Mouse (Mus musculus) midbrain, embryonic 14.5 days (tissue): Measurements from ENCODE around the gene Sppl2b. TPM values are rescaled to one million over a fixed set of nuclear protein-coding genes. Genes with fewer than 3 reads are reported as not detected.

Source experiments
- ATAC-seq: fragments of 200-750 bp; cut with Nextera tagmentation; 2 replicates; pipeline ENCODE4 v1.8.0; 2017; ENCODE audit warnings: moderate number of reproducible peaks, moderate library complexity; ENCODE audit not compliant: low FRiP score, low TSS enrichment
- DNase-seq: peaks from one replicate; pipeline ENCODE4 v3.0.0-alpha.2; 2015
- H3K27ac ChIP-seq: fragments of 300-500 bp; sonication (generic); replicated peaks from 2 replicates; pipeline ENCODE4 v1.5.1; 2014; ENCODE audit warnings: mild to moderate bottlenecking, low read depth, low read length, moderate library complexity
- H3K27me3 ChIP-seq: fragments of 300-500 bp; sonication (generic); 2 replicates; pipeline ENCODE4 v1.6.1; 2014; ENCODE audit warnings: low read length, control low read depth, mixed read lengths; ENCODE audit not compliant: control insufficient read depth, insufficient read depth
- H3K36me3 ChIP-seq: fragments of 300-500 bp; sonication (generic); 2 replicates; pipeline ENCODE4 v1.6.1; 2014; ENCODE audit warnings: low read length, control low read depth; ENCODE audit not compliant: control insufficient read depth, insufficient read depth
- H3K4me1 ChIP-seq: fragments of 300-500 bp; sonication (generic); 2 replicates; pipeline ENCODE4 v1.6.1; 2014; ENCODE audit warnings: mild to moderate bottlenecking, antibody characterized with exemption, low read length, control low read depth; ENCODE audit not compliant: control insufficient read depth, insufficient read depth
- H3K4me2 ChIP-seq: fragments of 300-500 bp; sonication (generic); 2 replicates; pipeline ENCODE4 v1.6.1; 2014; ENCODE audit warnings: mild to moderate bottlenecking, low read length, moderate library complexity
- H3K4me3 ChIP-seq: fragments of 300-500 bp; sonication (generic); replicated peaks from 2 replicates; pipeline ENCODE4 v1.5.1; 2014; ENCODE audit warnings: low read depth, low read length
- H3K9ac ChIP-seq: fragments of 300-500 bp; sonication (generic); replicated peaks from 2 replicates; pipeline ENCODE4 v1.6.1; 2014; ENCODE audit warnings: mild to moderate bottlenecking, low read length, moderate library complexity
- H3K9me3 ChIP-seq: fragments of 300-500 bp; sonication (generic); 2 replicates; pipeline ENCODE4 v1.6.1; 2016; ENCODE audit warnings: low read length, control low read depth, mixed read lengths; ENCODE audit not compliant: control insufficient read depth
- WGBS: fragments of 180-500 bp; shearing (Covaris S2); extraction: QIAGEN DNeasy Blood & Tissue Kit; methylation state at CpG from one replicate; pipeline ENCODE4 v1.1.7; 2014; 5-methylcytosine and 5-hydroxymethylcytosine counted together
- polyA plus RNA-seq: library from polyadenylated mRNA; unstranded; fragments of >200 nt; fragmentation: Nextera tagmentation; extraction: Ambion mirVana; gene quantifications from 2 replicates; pipeline ENCODE4 v1.2.1, GENCODE M21; 2014

Sppl2b gene
- polyA plus RNA-seq, 1 experiment from 2014 or later: 60.5 TPM

GRCm38 (mm10) chr10:80902273-80902940, 47.3 kb downstream of the Sppl2b start:
- no peaks in the 10 kb centered on the region for H3K27me3 ChIP-seq
- H3K9me3 ChIP-seq: no peaks in the 10 kb centered on the region
- no peak for DNase-seq
- no peak overlapping the region for H3K4me2 ChIP-seq
- ATAC-seq: no peak
- peaks cover 7% of the 10 kb centered on the region for H3K4me1 ChIP-seq
- 97% methylated on average over 9 of the region's 9 CpGs for WGBS
- no peak overlapping the region for H3K4me3 ChIP-seq
- H3K36me3 ChIP-seq: peaks cover 63% of the 10 kb centered on the region
- no peak overlapping the region for H3K27ac ChIP-seq
- no peak overlapping the region for H3K9ac ChIP-seq

DNA sequence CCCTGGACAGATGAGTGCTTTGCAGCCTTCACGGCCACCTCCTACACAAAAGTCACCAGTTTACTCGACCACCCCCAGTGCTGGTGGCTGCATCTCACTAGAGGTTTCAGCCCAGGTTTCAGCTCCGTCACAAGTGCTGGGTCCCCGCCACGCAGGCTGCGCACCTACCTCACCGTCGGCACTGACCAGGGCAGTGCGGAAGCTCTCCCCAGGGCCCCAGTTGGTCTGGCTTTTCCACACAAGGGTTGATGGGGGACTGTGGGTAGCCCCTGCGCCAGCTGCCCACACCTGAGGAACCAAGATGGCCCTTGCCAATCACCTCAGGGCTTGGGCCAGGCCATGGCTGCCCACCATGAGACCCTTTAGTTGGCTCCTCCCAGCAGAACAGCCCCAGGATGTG, 48.2 kb downstream of the Sppl2b start:
- Histone ChIP-seq H3K9ac (no peak overlapping the region), H3K27ac (no peak overlapping the region), H3K9me3 (no peaks in the 10 kb centered on the region), H3K27me3 (no peaks in the 10 kb centered on the region), H3K4me2 (no peak overlapping the region), H3K4me3 (no peak overlapping the region), H3K36me3 (peaks cover 67% of the 10 kb centered on the region), H3K4me1 (peaks cover 7% of the 10 kb centered on the region)
- ATAC-seq (no peak), DNase-seq (no peak)
- 93% methylated on average over 10 of the region's 10 CpGs for WGBS

DNA sequence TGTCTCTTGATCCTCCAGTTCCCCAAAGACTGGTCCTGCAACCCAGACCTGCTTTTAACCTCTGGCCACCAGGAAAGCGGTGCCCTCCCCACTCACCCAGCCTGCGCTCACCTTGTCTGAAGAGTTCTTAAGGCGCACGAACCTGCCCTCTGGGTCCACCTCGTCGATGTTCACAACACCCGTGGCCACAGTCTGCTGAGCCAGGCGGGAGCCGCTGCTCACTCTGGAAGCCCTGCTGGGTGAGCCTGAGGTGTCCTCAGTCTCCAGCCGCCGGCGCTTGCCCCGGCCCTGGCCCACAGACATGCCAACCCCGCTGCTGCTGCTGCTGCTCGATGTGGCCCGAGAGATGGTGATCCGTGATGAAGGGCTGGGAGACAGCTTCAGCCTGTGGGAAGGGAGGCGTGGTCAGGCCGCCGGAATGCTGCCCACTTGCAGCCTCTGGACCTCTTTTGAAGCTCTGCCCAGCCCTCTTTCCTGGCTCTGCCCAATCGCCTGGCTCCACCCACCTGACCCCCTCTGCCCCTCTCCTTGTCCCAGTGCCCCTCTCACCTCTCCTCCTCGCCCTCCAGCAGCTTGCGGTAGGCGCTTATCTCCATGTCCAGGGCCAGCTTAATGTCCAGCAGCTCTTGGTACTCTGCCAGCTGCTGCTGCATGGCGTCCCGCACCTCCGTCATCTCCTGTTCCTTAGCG, 49.1 kb downstream of the Sppl2b start:
- Histone ChIP-seq H3K27me3 (no peaks in the 10 kb centered on the region), H3K9ac (no peak overlapping the region), H3K4me1 (peaks cover 7% of the 10 kb centered on the region), H3K36me3 (peaks cover 67% of the 10 kb centered on the region), H3K27ac (no peak overlapping the region), H3K9me3 (no peaks in the 10 kb centered on the region), H3K4me2 (no peak overlapping the region), H3K4me3 (no peak overlapping the region)
- ATAC-seq (no peak), DNase-seq (no peak)
- 91% methylated on average over 28 of the region's 28 CpGs for WGBS

DNA sequence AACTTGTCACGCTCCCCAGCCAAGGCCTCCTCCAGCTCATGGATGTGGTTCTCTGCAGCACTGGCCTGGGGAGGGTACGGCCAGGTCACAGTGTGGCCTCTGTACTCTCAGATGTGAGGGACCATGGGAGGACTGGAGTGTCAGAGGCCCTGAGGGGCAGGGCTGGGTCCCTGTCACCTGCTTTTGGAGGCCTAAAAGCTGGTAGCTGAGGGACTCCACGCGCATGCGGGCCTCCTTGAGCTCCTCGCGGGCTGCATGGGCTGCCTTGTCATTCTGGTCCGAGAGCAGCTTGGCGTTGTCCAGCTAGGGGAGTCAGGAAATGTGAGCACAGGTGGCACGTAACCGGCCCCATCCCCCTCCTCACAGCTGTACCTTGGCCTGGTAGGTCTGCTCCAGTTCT, 49.6 kb downstream of the Sppl2b start:
- Histone ChIP-seq H3K4me1 (peaks cover 3% of the 10 kb centered on the region), H3K9ac (no peak overlapping the region), H3K9me3 (no peaks in the 10 kb centered on the region), H3K36me3 (peaks cover 69% of the 10 kb centered on the region), H3K27me3 (no peaks in the 10 kb centered on the region), H3K27ac (no peak overlapping the region), H3K4me3 (no peak overlapping the region), H3K4me2 (no peak overlapping the region)
- ATAC-seq: no peak
- no peak for DNase-seq
- WGBS: 95% methylated on average over 11 of the region's 11 CpGs

- Histone ChIP-seq H3K27ac (no peak overlapping the region), H3K36me3 (peaks cover 75% of the 10 kb centered on the region), H3K9me3 (no peaks in the 10 kb centered on the region), H3K4me2 (no peak overlapping the region), H3K4me1 (no peaks in the 10 kb centered on the region), H3K4me3 (no peak overlapping the region), H3K9ac (no peak overlapping the region), H3K27me3 (no peaks in the 10 kb centered on the region)
- no peak for DNase-seq
- ATAC-seq: no peak
- WGBS: 93% methylated on average over 22 of the region's 22 CpGs
These were observed 54.5 kb downstream of the Sppl2b start for GRCm38 (mm10) chr10:80909375-80910162.

DNA sequence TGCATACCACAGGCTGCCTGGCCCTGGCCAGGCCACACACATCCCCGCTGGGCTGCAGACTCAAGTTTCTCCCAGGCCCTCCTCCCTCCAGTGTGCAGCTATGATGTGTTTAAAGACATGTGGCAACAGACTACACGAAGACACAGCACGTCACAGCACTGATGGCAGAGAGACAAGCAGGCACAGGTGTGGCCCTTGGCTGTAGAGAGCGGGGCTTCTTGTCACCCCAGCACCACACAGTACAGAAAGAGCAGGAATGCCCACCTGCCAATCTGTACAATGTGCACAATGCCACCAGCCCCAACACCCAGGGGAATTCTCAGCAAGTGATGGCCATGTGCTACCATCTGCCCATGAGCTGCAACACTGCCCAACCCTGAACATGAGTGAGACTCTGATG, 56.3 kb downstream of the Sppl2b start:
- H3K9me3 ChIP-seq: no peaks in the 10 kb centered on the region
- WGBS: 97% methylated on average over 4 of the region's 4 CpGs
- H3K4me3 ChIP-seq: no peak overlapping the region
- no peak overlapping the region for H3K27ac ChIP-seq
- H3K27me3 ChIP-seq: no peaks in the 10 kb centered on the region
- H3K4me1 ChIP-seq: peaks cover 4% of the 10 kb centered on the region; the same call in 1 of the 2 replicates
- H3K4me2 ChIP-seq: no peak overlapping the region
- H3K9ac ChIP-seq: no peak overlapping the region
- DNase-seq (no peak), ATAC-seq (no peak)
- peaks cover 79% of the 10 kb centered on the region for H3K36me3 ChIP-seq

DNA sequence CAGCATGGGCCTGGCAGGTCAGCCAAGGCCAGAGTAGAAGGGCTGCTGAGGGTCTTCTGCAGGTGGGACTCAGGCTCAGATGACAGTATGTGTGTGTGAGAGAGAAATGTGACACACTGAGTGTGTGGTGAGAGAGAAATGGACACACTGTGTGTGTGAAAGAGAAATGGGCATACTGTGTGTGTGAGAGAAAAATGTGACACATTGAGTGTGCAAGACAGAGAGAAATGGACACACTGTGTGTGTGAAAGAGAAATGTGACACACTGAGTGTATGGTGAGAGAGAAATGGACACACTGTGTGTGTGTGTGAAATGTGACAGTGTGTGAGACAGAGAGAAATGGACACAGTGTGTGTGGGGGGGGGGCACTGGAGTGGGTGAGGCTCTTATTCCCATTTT, 56.8 kb downstream of the Sppl2b start:
- Histone ChIP-seq H3K36me3 (peaks cover 79% of the 10 kb centered on the region), H3K27me3 (no peaks in the 10 kb centered on the region), H3K9ac (no peak overlapping the region), H3K4me1 (peaks cover 9% of the 10 kb centered on the region; the same call in 1 of the 2 replicates), H3K27ac (no peak overlapping the region), H3K4me2 (no peak overlapping the region), H3K9me3 (no peaks in the 10 kb centered on the region), H3K4me3 (no peak overlapping the region)
- DNase-seq (no peak), ATAC-seq (no peak)

DNA sequence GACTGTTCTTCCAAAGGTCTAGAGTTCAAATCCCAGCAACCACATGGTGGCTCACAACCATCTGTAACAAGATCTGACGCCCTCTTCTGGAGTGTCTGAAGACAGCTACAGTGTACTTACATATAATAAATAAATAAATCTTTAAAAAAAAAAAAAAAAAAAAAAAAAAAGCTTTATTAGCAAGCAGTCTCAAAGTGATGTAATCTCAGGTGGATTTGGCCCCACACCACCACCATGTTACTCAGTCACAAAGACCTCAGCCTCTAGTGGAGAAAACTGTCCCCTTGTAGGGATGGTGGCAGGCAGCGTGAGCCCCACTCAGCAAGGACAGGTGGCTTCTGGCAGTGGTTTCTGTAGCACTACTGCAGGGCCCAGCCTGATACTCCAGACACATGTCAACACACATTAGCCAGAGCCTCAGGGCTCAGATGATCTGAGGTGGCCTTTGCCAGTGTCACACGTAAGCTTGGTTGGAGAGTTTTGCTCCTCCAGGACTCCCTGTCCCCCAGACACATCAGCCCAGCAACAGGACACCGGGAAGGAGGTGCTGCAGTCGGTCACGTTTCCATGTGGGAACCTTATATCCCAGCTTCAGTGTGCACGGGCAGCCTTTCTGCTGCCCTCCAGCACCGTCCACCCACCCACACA, 58.4 kb downstream of the Sppl2b start:
- no peak for DNase-seq
- H3K27ac ChIP-seq: no peak overlapping the region
- no peak overlapping the region for H3K4me3 ChIP-seq
- no peaks in the 10 kb centered on the region for H3K9me3 ChIP-seq
- H3K4me1 ChIP-seq: peaks cover 14% of the 10 kb centered on the region; the same call in 1 of the 2 replicates
- H3K36me3 ChIP-seq: peaks cover 63% of the 10 kb centered on the region
- WGBS: 89% methylated on average over 7 of the region's 8 CpGs
- H3K27me3 ChIP-seq: no peaks in the 10 kb centered on the region
- no peak for ATAC-seq
- H3K4me2 ChIP-seq: no peak overlapping the region
- no peak overlapping the region for H3K9ac ChIP-seq
